Mouse (Mus musculus) embryonic fibroblast, embryonic 13.5 days (primary cell): ENCODE results near the gene Gk.

ENCODE experiments used
- CTCF ChIP-seq: IDR thresholded peaks from 2 replicates; pipeline ENCODE4 v1.5.1; 2011; ENCODE audit warnings: mild to moderate bottlenecking, control low read depth, low read length, moderate library complexity, borderline replicate concordance; ENCODE audit not compliant: insufficient read depth
- POLR2A ChIP-seq: IDR thresholded peaks from 2 replicates; pipeline ENCODE4 v1.6.1; 2011; ENCODE audit warnings: low read depth, mild to moderate bottlenecking, control low read depth, low read length, moderate library complexity

DNA sequence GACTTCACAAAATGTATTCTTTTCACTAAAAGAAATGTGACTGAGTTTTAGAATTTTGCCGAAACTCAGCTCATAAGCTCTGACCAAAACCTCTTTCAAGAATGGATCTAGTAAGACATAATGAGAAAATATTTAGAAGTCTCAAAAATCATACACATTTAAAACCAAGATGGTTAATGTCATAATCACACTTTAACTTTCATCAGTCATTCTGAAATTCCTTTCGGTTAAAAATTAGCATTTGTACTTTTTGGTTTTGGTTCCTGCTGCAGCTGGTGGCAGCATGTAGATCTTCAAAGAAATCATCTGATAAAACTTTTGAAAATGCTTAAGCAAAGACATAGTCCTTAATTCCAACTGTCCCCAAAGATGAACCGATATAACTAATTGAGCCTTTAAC is 70.9 kb downstream of the Gk start:
- TF ChIP-seq CTCF (no peak), POLR2A (no peak)
